Mouse (Mus musculus) heart, adult 2 months (tissue): ENCODE measurements around the gene Ppa1. TPM values are rescaled to one million over a fixed set of nuclear protein-coding genes. Genes with fewer than 3 reads are reported as not detected.

Experiments
- DNase-seq, 2 experiments: peaks; one replicate each; pipeline ENCODE4 v3.0.0; 2021
- H3K27ac ChIP-seq: fragments of 200-600 bp; 2 replicates; pipeline ENCODE4 v1.8.1; 2022
- H3K27me3 ChIP-seq: fragments of 200-500 bp; 2 replicates; pipeline ENCODE4 v1.6.1; 2012; ENCODE audit warnings: mild to moderate bottlenecking, low read length, inconsistent platforms, mixed read lengths; ENCODE audit not compliant: control insufficient read depth, insufficient read depth
- H3K36me3 ChIP-seq: fragments of 200-500 bp; 2 replicates; pipeline ENCODE4 v1.6.1; 2012; ENCODE audit warnings: low read length, inconsistent platforms; ENCODE audit not compliant: control insufficient read depth, insufficient read depth
- H3K4me1 ChIP-seq: fragments of 200-500 bp; 2 replicates; pipeline ENCODE4 v1.6.1; 2011; ENCODE audit warnings: low read length; ENCODE audit not compliant: control insufficient read depth, insufficient read depth
- H3K4me3 ChIP-seq: fragments of 200-600 bp; 2 replicates; pipeline ENCODE4 v1.8.1; 2022
- H3K79me2 ChIP-seq: fragments of 200-500 bp; replicated peaks from 2 replicates; pipeline ENCODE4 v1.6.1; 2012; ENCODE audit warnings: mild to moderate bottlenecking, inconsistent platforms, low read length, moderate library complexity, mixed read lengths; ENCODE audit not compliant: control insufficient read depth, insufficient read depth
- H3K9ac ChIP-seq: fragments of 200-500 bp; 2 replicates; pipeline ENCODE4 v1.6.1; 2012; ENCODE audit warnings: low read depth, mild to moderate bottlenecking, control low read depth, inconsistent platforms, low read length, mixed read lengths
- CTCF ChIP-seq: fragments of 200-600 bp; IDR thresholded peaks from 2 replicates; pipeline ENCODE4 v1.8.1; 2022; ENCODE audit warnings: antibody characterized with exemption, mild to moderate bottlenecking, moderate library complexity
- EP300 ChIP-seq: fragments of 200-500 bp; IDR thresholded peaks from 2 replicates; pipeline ENCODE4 v1.6.1; 2011; ENCODE audit warnings: low read depth, low read length, control low read depth; ENCODE audit not compliant: insufficient read depth
- POLR2A ChIP-seq: fragments of 200-500 bp; IDR thresholded peaks from 2 replicates; pipeline ENCODE4 v1.6.1; 2011; ENCODE audit warnings: mild to moderate bottlenecking, low read depth, low read length, control low read depth; ENCODE audit not compliant: insufficient read depth
- WGBS: fragments of 180-500 bp; shearing (Covaris S2); methylation state at CpG from one replicate; pipeline ENCODE4 v1.1.7; 2018; 5-methylcytosine and 5-hydroxymethylcytosine counted together
- intact Hi-C: fragments of 180-260 bp; cut with DNase I; formaldehyde crosslinking; loops from one replicate; pipeline ENCODE4 v1.15.1; 2025
- polyA plus RNA-seq: library from polyadenylated mRNA; depleted of rRNA; stranded (reverse); fragments of >200 nt; gene quantifications from 2 replicates; pipeline ENCODE4 v1.2.3, GENCODE M21; 2012
- total RNA-seq, 2 experiments: library from RNA; stranded (reverse); gene quantifications; 2 replicates each; pipeline ENCODE4 v1.2.3; 2021

The Ppa1 gene
- total and polyA plus RNA-seq, 3 experiments, result 33.9 to 66.8 (median 66.3) TPM

- Histone ChIP-seq H3K4me1 (no peaks in the 10 kb centered on the region), H3K27ac (no peak overlapping the region), H3K27me3 (no peaks in the 10 kb centered on the region), H3K9ac (no peak overlapping the region), H3K36me3 (no peaks in the 10 kb centered on the region), H3K4me3 (no peak overlapping the region), H3K79me2 (no peaks in the 10 kb centered on the region)
- WGBS, result 64% methylated on average over 6 of the region's 6 CpGs
- intact Hi-C loops, result no loop called here
- TF ChIP-seq EP300 (no peak), CTCF (no peak), POLR2A (no peak)
- no peak for DNase-seq
Observed at GRCm38 (mm10) chr10:61706412-61707375, 58.3 kb downstream of the Ppa1 start.

DNA sequence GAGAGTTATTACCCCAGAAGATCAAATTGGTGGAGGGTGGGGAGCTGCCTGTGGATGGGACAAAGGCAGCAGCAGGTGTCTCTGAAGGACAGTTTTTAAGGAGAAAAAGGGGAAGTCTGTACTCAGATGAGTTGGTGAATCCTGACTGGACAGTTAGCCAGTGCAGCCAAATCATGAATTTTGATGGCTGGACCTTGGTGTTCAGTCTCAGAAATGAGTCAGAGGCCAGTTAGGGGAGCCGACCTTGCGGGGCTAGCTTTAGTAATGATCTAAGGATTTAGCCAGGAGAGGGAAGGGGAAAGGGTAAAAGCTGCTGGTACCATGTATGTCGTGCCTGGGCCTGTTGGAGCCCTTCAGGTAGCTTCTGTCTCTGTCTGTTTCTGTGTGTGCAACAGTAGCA lies 65.2 kb downstream of the Ppa1 start:
- TF ChIP-seq POLR2A (no peak), EP300 (no peak), CTCF (no peak)
- DNase-seq, result no peak
- H3K4me3 ChIP-seq, result no peak overlapping the region
- H3K4me1 ChIP-seq, result peaks cover 3% of the 10 kb centered on the region
- no peaks in the 10 kb centered on the region for H3K27me3 ChIP-seq
- WGBS, result 76% methylated on average over 3 of the region's 3 CpGs
- H3K9ac ChIP-seq, result no peak overlapping the region
- no peaks in the 10 kb centered on the region for H3K36me3 ChIP-seq
- no peaks in the 10 kb centered on the region for H3K79me2 ChIP-seq
- intact Hi-C loops, result loop anchor here (2.0 kb wide), 1 partner anchor 17 kb away; no protein-coding TSS in a partner anchor
- H3K27ac ChIP-seq, result no peak overlapping the region

DNA sequence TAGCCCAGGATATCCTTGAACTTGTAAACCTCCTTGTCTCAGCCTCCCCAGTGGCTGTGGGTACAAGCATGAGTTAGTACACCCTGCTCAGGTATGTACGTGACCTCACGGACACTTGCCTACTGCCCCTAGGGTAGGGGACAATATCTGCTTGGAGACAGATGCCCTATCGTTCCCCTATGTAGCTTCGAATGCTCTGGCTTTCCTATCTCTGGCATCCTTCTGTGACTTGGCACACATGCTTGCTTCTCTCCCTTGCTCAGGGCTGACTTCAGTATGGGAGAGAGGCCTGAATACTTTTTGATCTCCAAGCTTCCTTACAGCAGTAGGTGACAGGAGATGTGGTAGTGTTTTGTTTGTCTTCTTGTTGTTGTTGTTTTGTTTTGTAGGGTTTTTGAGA lies 65.8 kb downstream of the Ppa1 start:
- Histone ChIP-seq H3K9ac (no peak overlapping the region), H3K79me2 (no peaks in the 10 kb centered on the region), H3K36me3 (no peaks in the 10 kb centered on the region), H3K4me3 (no peak overlapping the region), H3K4me1 (peaks cover 3% of the 10 kb centered on the region), H3K27ac (no peak overlapping the region; the same call in 1 of the 2 replicates), H3K27me3 (no peaks in the 10 kb centered on the region)
- no peak for TF ChIP-seq EP300
- TF ChIP-seq POLR2A, result no peak
- no peak for TF ChIP-seq CTCF
- no peak for DNase-seq
- intact Hi-C loops, result no loop called here
- whole genome bisulfite sequencing, result 80% methylated on average over 4 of the region's 4 CpGs

DNA sequence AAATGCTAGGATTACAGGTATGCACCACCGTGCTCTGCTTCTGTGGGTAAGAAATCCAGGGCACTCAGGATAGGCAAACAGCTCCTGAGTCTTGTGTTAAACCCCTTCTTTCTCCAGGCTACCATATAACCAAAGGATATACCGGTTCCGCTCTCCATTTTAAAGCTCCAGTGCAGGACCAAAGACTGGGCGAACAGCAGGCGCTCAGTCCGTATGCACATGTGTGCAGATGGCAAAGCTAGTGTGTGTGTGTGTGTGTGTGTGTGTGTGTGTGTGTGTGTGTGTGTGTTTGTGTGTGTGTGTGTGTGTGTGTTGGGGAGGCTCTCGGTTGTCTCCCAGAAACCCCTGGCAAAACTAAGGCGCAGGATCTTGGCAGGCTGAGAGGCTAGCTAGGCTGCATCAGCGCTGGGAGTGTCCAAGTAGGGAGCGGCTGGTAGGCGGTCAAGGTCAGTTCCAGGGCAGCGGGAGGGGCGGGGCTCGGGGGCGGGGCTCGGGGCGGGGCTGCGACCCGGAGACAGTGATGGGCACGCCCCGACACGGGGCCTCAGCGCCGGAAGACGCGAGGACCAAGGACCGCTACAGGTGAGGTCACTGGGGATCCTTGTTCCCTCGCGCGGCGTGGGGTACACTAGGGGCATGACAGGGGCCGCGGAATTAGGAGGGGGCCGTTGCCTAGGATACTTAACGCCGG lies 66.6 kb downstream of the Ppa1 start, which contains the start of gene Aifm2:
Gene Aifm2 (plus strand): TSS at position 493 of the 691 bp plus-strand sequence.
- 14% methylated on average over 29 of the region's 36 CpGs for WGBS

DNA sequence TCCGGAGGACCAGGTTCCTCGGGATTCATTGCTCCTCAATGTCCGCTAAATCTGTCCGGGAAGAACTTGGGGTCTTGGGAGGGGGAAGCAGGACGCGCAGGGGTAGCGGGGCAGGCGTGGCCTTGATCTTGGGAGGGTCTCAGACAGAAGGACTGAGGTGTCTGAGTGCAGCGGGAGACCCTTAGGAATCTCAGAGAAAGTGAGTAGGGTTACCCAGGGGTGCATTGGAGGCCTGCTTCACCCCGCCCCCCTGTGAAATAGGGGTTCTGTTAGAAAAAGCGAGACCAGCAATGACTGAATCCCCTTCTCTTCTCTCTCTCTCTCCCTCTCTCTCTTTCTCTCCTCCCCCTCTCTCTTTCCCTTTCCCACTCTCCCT lies 67.1 kb downstream of the Ppa1 start:
- TF ChIP-seq POLR2A, result no peak
- no peak for TF ChIP-seq EP300
- TF ChIP-seq CTCF, result no peak
- no peaks in the 10 kb centered on the region for H3K79me2 ChIP-seq
- WGBS, result 5% methylated on average over 11 of the region's 11 CpGs

More for the DNA sequence above, 66.6 kb downstream of the Ppa1 start, which contains the start of gene Aifm2:
- H3K9ac ChIP-seq, result peak within 1 kb of the TSS; percentile 84
- H3K79me2 ChIP-seq, result no peaks in the 10 kb centered on the region
- no peaks in the 10 kb centered on the region for H3K36me3 ChIP-seq
- no peak for TF ChIP-seq EP300
- peak; percentile 62; the same call in 1 of the 2 replicates for TF ChIP-seq POLR2A
- TF ChIP-seq CTCF, result no peak
- H3K4me3 ChIP-seq, result peak within 1 kb of the TSS; percentile 77
- no peaks in the 10 kb centered on the region for H3K27me3 ChIP-seq
- intact Hi-C loops, result loop anchor here (1.0 kb wide), 1 partner anchor 35 kb away; the partner anchor contains the start of gene Sar1a
- H3K27ac ChIP-seq, result peak within 1 kb of the TSS; percentile 81
- peaks cover 3% of the 10 kb centered on the region for H3K4me1 ChIP-seq
- peak; percentile 75 to 85 for DNase-seq

More for the DNA sequence above, 67.1 kb downstream of the Ppa1 start:
- Histone ChIP-seq H3K27me3 (no peaks in the 10 kb centered on the region), H3K4me1 (peaks cover 3% of the 10 kb centered on the region), H3K9ac (peak overlapping the region; percentile 84), H3K36me3 (no peaks in the 10 kb centered on the region), H3K4me3 (peak overlapping the region; percentile 77), H3K27ac (peak overlapping the region; percentile 81)
- intact Hi-C loops, result loop anchor here (1.0 kb wide), 1 partner anchor 35 kb away; the partner anchor contains the start of gene Sar1a
- DNase-seq, result no peak
